Mouse (Mus musculus): ENCODE results near the gene Lpcat2. TPM values are rescaled to one million over a fixed set of nuclear protein-coding genes. Genes with fewer than 3 reads are reported as not detected.

The Lpcat2 gene
- polyA plus RNA-seq, 1 experiment: 0.25 TPM

DNA sequence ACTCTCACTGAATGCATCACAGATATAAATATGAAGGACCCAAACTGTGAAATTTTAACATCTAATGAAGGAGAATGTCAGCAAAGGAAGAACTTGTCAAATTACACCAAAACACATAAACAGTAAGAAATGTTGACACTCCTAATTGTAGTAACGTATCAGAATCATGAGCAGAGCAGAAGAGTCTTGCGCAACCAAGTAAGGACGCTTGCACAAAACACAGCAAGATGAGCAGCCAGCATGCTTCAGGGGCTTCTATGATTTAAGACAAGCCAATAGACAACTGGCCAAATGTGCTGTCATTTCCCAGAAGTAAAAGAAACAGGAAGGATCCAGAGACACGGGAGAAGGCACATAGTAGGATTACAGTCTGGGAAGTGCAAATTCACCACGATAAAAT is 98.9 kb downstream of the Lpcat2 start:
- TF ChIP-seq POLR2A (IDR thresholded peaks at IDR 0.05; ENCODE audit: control insufficient read depth, low read depth, low read length) (no peak), CTCF (IDR thresholded peaks at IDR 0.05; ENCODE audit: control insufficient read depth, insufficient read depth, insufficient replicate concordance, low read depth, low read length) (no peak)
- Histone ChIP-seq H3K4me1 (ENCODE audit: control insufficient read depth, insufficient read depth, low read length) (no peaks in the 10 kb centered on the region), H3K36me3 (ENCODE audit: control insufficient read depth, insufficient read depth, low read length) (no peaks in the 10 kb centered on the region), H3K27ac (ENCODE audit: control insufficient read depth, insufficient read depth, low read depth, low read length) (no peak overlapping the region), H3K27me3 (ENCODE audit: control insufficient read depth, insufficient read depth, low read length) (no peaks in the 10 kb centered on the region), H3K4me3 (ENCODE audit: control insufficient read depth, low read depth, low read length) (no peak overlapping the region)

DNA sequence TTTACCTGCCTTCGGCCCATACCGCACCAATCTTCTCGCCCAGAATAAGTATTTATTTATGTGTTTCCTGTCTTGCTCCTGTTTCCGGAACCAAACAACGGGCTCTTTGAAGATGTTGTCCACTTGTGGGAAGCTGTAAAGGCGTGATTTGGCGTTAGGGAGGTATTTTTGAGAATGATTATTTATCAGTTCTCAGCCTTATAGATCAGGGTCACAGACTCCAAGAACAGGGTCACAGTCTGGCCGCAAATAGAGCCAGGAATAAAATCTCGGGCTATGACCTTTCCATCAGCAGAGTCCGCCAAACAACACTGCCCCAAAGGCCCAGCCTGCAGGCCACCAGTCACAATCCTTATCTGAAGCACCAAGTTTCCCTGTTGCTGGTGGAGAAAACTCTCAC is 104.6 kb downstream of the Lpcat2 start, which contains the start of gene Slc6a2:
Slc6a2 (plus strand) TSS at position 301 of the 400 bp plus-strand sequence.
- Histone ChIP-seq H3K27ac (ENCODE audit: control insufficient read depth, insufficient read depth, low read depth, low read length) (no peak within 1 kb of the TSS), H3K36me3 (ENCODE audit: control insufficient read depth, insufficient read depth, low read length) (no peaks in the 10 kb centered on the region), H3K4me1 (ENCODE audit: control insufficient read depth, insufficient read depth, low read length) (peaks cover 10% of the 10 kb centered on the region), H3K4me3 (ENCODE audit: control insufficient read depth, low read depth, low read length) (peak within 1 kb of the TSS; percentile 6; the same call in 1 of the 2 replicates), H3K27me3 (ENCODE audit: control insufficient read depth, insufficient read depth, low read length) (no peaks in the 10 kb centered on the region)
- no peak for TF ChIP-seq CTCF (IDR thresholded peaks at IDR 0.05; ENCODE audit: control insufficient read depth, insufficient read depth, insufficient replicate concordance, low read depth, low read length)
- TF ChIP-seq POLR2A (IDR thresholded peaks at IDR 0.05; ENCODE audit: control insufficient read depth, low read depth, low read length): no peak

DNA sequence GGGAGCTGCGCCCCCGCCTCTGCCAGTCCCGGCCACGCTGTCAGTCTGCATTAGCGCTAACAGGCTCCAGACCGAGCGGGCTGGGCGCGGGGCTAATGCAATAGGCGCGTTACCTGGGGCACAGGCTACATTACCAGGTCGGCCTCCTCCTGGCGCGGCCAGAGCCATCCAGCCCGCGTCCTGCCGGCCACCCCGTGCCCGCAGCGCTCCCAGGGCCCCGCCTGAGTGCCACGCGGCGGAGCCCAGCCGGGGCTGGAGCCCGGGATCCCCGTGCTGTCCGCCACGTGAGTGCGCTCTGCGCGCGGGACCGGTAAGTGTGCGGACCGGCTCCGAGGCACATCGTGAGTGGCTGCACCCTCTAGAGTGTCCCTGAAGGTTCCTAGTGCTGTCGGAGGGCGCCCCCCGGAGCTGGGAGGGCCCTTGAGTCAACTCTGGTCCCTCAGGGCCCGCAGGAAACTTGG is 105.3 kb downstream of the Lpcat2 start:
- H3K27ac ChIP-seq (ENCODE audit: control insufficient read depth, insufficient read depth, low read depth, low read length): no peak overlapping the region
- TF ChIP-seq CTCF (IDR thresholded peaks at IDR 0.05; ENCODE audit: control insufficient read depth, insufficient read depth, insufficient replicate concordance, low read depth, low read length): no peak
- no peak for TF ChIP-seq POLR2A (IDR thresholded peaks at IDR 0.05; ENCODE audit: control insufficient read depth, low read depth, low read length)
- peak overlapping the region; percentile 6; the same call in 1 of the 2 replicates for H3K4me3 ChIP-seq (ENCODE audit: control insufficient read depth, low read depth, low read length)
- H3K4me1 ChIP-seq (ENCODE audit: control insufficient read depth, insufficient read depth, low read length): peaks cover 10% of the 10 kb centered on the region
- no peaks in the 10 kb centered on the region for H3K36me3 ChIP-seq (ENCODE audit: control insufficient read depth, insufficient read depth, low read length)
- H3K27me3 ChIP-seq (ENCODE audit: control insufficient read depth, insufficient read depth, low read length): no peaks in the 10 kb centered on the region

DNA sequence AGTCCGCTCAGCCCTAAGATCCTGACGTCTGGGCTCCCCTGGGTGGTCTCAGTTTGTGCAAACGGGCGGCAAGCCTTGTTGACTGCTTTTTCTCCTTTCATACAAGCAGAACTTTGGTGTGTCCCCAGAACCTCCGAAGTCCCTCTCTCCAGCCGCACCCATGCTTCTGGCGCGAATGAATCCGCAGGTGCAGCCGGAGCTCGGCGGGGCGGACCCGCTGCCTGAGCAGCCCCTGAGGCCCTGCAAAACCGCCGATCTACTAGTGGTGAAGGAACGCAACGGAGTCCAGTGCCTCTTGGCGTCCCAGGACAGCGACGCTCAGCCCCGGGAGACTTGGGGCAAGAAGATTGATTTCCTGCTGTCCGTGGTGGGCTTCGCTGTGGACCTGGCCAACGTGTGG is 105.9 kb downstream of the Lpcat2 start:
- no peaks in the 10 kb centered on the region for H3K27me3 ChIP-seq (ENCODE audit: control insufficient read depth, insufficient read depth, low read length)
- H3K4me1 ChIP-seq (ENCODE audit: control insufficient read depth, insufficient read depth, low read length): peaks cover 10% of the 10 kb centered on the region
- TF ChIP-seq CTCF (IDR thresholded peaks at IDR 0.05; ENCODE audit: control insufficient read depth, insufficient read depth, insufficient replicate concordance, low read depth, low read length) (no peak), POLR2A (IDR thresholded peaks at IDR 0.05; ENCODE audit: control insufficient read depth, low read depth, low read length) (no peak)
- no peaks in the 10 kb centered on the region for H3K36me3 ChIP-seq (ENCODE audit: control insufficient read depth, insufficient read depth, low read length)
- no peak overlapping the region for H3K27ac ChIP-seq (ENCODE audit: control insufficient read depth, insufficient read depth, low read depth, low read length)
- no peak overlapping the region for H3K4me3 ChIP-seq (ENCODE audit: control insufficient read depth, low read depth, low read length)

DNA sequence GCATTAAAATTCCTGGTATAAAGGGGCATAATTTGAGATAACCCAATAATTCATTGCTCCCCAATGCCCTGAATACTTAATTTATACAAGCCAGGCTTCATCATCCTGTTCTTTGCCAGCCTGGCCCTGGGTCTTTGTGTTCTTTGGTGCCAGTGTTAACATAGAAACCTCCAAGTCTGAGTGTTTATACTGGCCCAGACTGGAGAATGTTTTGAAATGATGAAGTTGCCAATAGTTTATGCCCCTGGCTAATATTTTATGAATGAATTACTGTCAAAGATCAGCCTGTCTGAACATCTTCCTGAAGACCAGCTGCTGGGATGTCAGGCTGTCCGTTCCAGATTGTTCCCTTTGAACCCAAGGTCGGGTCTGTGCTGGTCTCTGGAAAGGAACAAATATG is 109.4 kb downstream of the Lpcat2 start:
- TF ChIP-seq CTCF (IDR thresholded peaks at IDR 0.05; ENCODE audit: control insufficient read depth, insufficient read depth, insufficient replicate concordance, low read depth, low read length): no peak
- TF ChIP-seq POLR2A (IDR thresholded peaks at IDR 0.05; ENCODE audit: control insufficient read depth, low read depth, low read length): no peak
- Histone ChIP-seq H3K4me3 (ENCODE audit: control insufficient read depth, low read depth, low read length) (no peak overlapping the region), H3K4me1 (ENCODE audit: control insufficient read depth, insufficient read depth, low read length) (peaks cover 10% of the 10 kb centered on the region), H3K27me3 (ENCODE audit: control insufficient read depth, insufficient read depth, low read length) (no peaks in the 10 kb centered on the region), H3K36me3 (ENCODE audit: control insufficient read depth, insufficient read depth, low read length) (no peaks in the 10 kb centered on the region), H3K27ac (ENCODE audit: control insufficient read depth, insufficient read depth, low read depth, low read length) (no peak overlapping the region)

Other genes with a start within 250 kb of the Lpcat2 start
- not detected in 2 replicates for gene Irx6, start 181.1 kb upstream of the Lpcat2 start, polyA plus RNA-seq (2012; rRNA removed)
- 4.3 and 4.7 TPM in 2 replicates for gene Mmp2, start 28.0 kb upstream of the Lpcat2 start, polyA plus RNA-seq (2012; rRNA removed)
- 1.7 TPM in 2 replicates for gene Capns2, start 46.1 kb downstream of the Lpcat2 start, polyA plus RNA-seq (2012; rRNA removed)
- 0.02 and 0.05 TPM in 2 replicates for gene Slc6a2, start 104.7 kb downstream of the Lpcat2 start, polyA plus RNA-seq (2012; rRNA removed)
- 1.5 TPM in 2 replicates for gene Ces1a, start 192.9 kb downstream of the Lpcat2 start, polyA plus RNA-seq (2012; rRNA removed)
- not detected in 2 replicates for gene Ces1b, start 224.7 kb downstream of the Lpcat2 start, polyA plus RNA-seq (2012; rRNA removed)

All from testis, adult 2 months (tissue).